Comparison of ENCODE assay signal across 21 mouse cellular contexts in the genomic region with DNA sequence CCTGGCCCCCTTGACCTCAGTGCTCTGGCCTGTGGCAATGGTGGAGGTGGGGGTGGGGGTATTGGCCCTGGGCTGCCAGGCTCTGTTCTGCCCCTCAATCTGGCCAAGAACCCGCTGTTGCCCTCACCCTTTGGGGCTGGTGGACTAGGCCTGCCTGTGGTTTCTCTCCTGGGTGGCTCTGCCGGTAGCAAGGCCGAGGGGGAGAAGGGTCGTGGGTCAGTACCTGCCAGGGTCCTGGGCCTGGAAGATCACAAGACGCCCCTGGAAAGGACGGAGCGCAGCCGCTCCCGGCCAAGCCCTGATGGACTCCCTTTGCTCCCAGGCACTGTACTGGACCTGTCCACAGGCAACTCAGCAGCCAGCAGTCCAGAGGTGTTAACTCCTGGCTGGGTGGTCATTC. TPM values are rescaled to one million over a fixed set of nuclear protein-coding genes. Genes with fewer than 3 reads are reported as not detected.
DNase-seq lines count a peak whose midpoint lies in the region; ATAC-seq and TF ChIP-seq lines count a peak whose summit lies in the region.
"Had no signal": no experiment of that assay in that cellular context is flagged by ENCODE, and none has a peak within 500 bp of the region (broad histone marks: within the 10 kb centered on the region; RNA-seq: fewer than 3 reads in every experiment).

No protein-coding gene starts in this region.

- intact Hi-C loops in heart, postnatal 25 days (cut with DNase I) = no loop called here

- no peak for TF ChIP-seq EP300 in heart, postnatal 0 days (IDR thresholded peaks at IDR 0.05; ENCODE audit: low read depth)
- TF ChIP-seq EP300 in stomach, postnatal 0 days (optimal IDR thresholded peaks at IDR 0.05) = no peak
- no peak for TF ChIP-seq EP300 in liver, postnatal 0 days (IDR thresholded peaks at IDR 0.05; ENCODE audit: low read depth)

- H3K27ac ChIP-seq in heart, postnatal 0 days (ENCODE audit: low read depth) = no peak overlapping the region
- no peak overlapping the region for H3K27ac ChIP-seq in kidney, embryonic 15.5 days
- H3K27ac ChIP-seq in midbrain, embryonic 13.5 days = no peak overlapping the region
- no peak overlapping the region for H3K27ac ChIP-seq in midbrain, embryonic 15.5 days
- no peak overlapping the region for H3K27ac ChIP-seq in stomach, postnatal 0 days (replicated peaks)
- no peak overlapping the region for H3K27ac ChIP-seq in liver, postnatal 0 days (ENCODE audit: low read depth)
- H3K27ac ChIP-seq: embryonic facial prominence, embryonic 13.5 days; gastrocnemius, adult 2 months; heart, adult 2 months; heart, embryonic 13.5 days; hindbrain, postnatal 0 days had no signal

- no peak overlapping the region for H3K9ac ChIP-seq in heart, postnatal 0 days (replicated peaks; ENCODE audit: low read depth, low read length)
- no peak overlapping the region for H3K9ac ChIP-seq in kidney, embryonic 15.5 days
- H3K9ac ChIP-seq in midbrain, embryonic 13.5 days (replicated peaks) = no peak overlapping the region
- no peak overlapping the region for H3K9ac ChIP-seq in midbrain, embryonic 15.5 days
- no peak overlapping the region for H3K9ac ChIP-seq in stomach, postnatal 0 days (ENCODE audit: low read length)
- H3K9ac ChIP-seq in liver, postnatal 0 days (replicated peaks) = no peak overlapping the region
- H3K9ac ChIP-seq: embryonic facial prominence, embryonic 13.5 days; heart, embryonic 13.5 days had no signal

- no peaks in the 10 kb centered on the region for H3K4me1 ChIP-seq in heart, postnatal 0 days (ENCODE audit: control insufficient read depth, insufficient read depth)
- peaks cover 7% of the 10 kb centered on the region for H3K4me1 ChIP-seq in kidney, embryonic 15.5 days
- no peaks in the 10 kb centered on the region for H3K4me1 ChIP-seq in midbrain, embryonic 13.5 days (replicated peaks)
- H3K4me1 ChIP-seq in midbrain, embryonic 15.5 days = no peaks in the 10 kb centered on the region
- no peaks in the 10 kb centered on the region for H3K4me1 ChIP-seq in stomach, postnatal 0 days (replicated peaks; ENCODE audit: control insufficient read depth, insufficient read depth)
- H3K4me1 ChIP-seq in liver, postnatal 0 days (ENCODE audit: insufficient read depth) = no peaks in the 10 kb centered on the region
- H3K4me1 ChIP-seq: embryonic facial prominence, embryonic 13.5 days had no signal

- H3K4me3 ChIP-seq in heart, postnatal 0 days (ENCODE audit: low read depth, low read length) = no peak overlapping the region
- no peak overlapping the region for H3K4me3 ChIP-seq in kidney, embryonic 15.5 days (replicated peaks)
- no peak overlapping the region for H3K4me3 ChIP-seq in midbrain, embryonic 13.5 days (replicated peaks)
- H3K4me3 ChIP-seq in midbrain, embryonic 15.5 days = no peak overlapping the region
- H3K4me3 ChIP-seq in stomach, postnatal 0 days (ENCODE audit: low read depth, low read length) = no peak overlapping the region
- no peak overlapping the region for H3K4me3 ChIP-seq in liver, postnatal 0 days (ENCODE audit: low read depth, low read length)
- H3K4me3 ChIP-seq: embryonic facial prominence, embryonic 13.5 days; gastrocnemius, adult 2 months; heart, adult 2 months; heart, embryonic 13.5 days had no signal

- H3K4me2 ChIP-seq in heart, postnatal 0 days (ENCODE audit: low read depth, low read length) = no peak overlapping the region
- no peak overlapping the region for H3K4me2 ChIP-seq in kidney, embryonic 15.5 days
- no peak overlapping the region for H3K4me2 ChIP-seq in midbrain, embryonic 13.5 days (replicated peaks)
- H3K4me2 ChIP-seq in midbrain, embryonic 15.5 days = no peak overlapping the region
- no peak overlapping the region for H3K4me2 ChIP-seq in stomach, postnatal 0 days (replicated peaks; ENCODE audit: low read depth)
- no peak overlapping the region for H3K4me2 ChIP-seq in liver, postnatal 0 days (ENCODE audit: low read depth, low read length)
- H3K4me2 ChIP-seq: embryonic facial prominence, embryonic 13.5 days; heart, embryonic 13.5 days had no signal

- H3K9me3 ChIP-seq in heart, postnatal 0 days (replicated peaks; ENCODE audit: control insufficient read depth, low read length) = no peaks in the 10 kb centered on the region
- H3K9me3 ChIP-seq in kidney, embryonic 15.5 days (replicated peaks) = no peaks in the 10 kb centered on the region
- H3K9me3 ChIP-seq in midbrain, embryonic 13.5 days = no peaks in the 10 kb centered on the region
- H3K9me3 ChIP-seq in midbrain, embryonic 15.5 days = no peaks in the 10 kb centered on the region
- no peaks in the 10 kb centered on the region for H3K9me3 ChIP-seq in stomach, postnatal 0 days (ENCODE audit: control insufficient read depth, low read length)
- H3K9me3 ChIP-seq in liver, postnatal 0 days (ENCODE audit: low read length) = no peaks in the 10 kb centered on the region
- H3K9me3 ChIP-seq: embryonic facial prominence, embryonic 13.5 days; heart, embryonic 13.5 days had no signal

- no peaks in the 10 kb centered on the region for H3K27me3 ChIP-seq in heart, postnatal 0 days (ENCODE audit: control insufficient read depth, insufficient read depth, low read length)
- no peaks in the 10 kb centered on the region for H3K27me3 ChIP-seq in kidney, embryonic 15.5 days
- no peaks in the 10 kb centered on the region for H3K27me3 ChIP-seq in midbrain, embryonic 13.5 days
- H3K27me3 ChIP-seq in midbrain, embryonic 15.5 days (replicated peaks) = no peaks in the 10 kb centered on the region
- no peaks in the 10 kb centered on the region for H3K27me3 ChIP-seq in stomach, postnatal 0 days (ENCODE audit: control insufficient read depth, insufficient read depth, low read length)
- H3K27me3 ChIP-seq in liver, postnatal 0 days (ENCODE audit: insufficient read depth, low read length) = no peaks in the 10 kb centered on the region
- H3K27me3 ChIP-seq: embryonic facial prominence, embryonic 13.5 days; heart, embryonic 13.5 days had no signal

- H3K36me3 ChIP-seq in heart, postnatal 0 days (replicated peaks; ENCODE audit: control insufficient read depth, insufficient read depth, low read length) = peaks cover 72% of the 10 kb centered on the region
- peaks cover 98% of the 10 kb centered on the region for H3K36me3 ChIP-seq in kidney, embryonic 15.5 days
- peaks cover 92% of the 10 kb centered on the region for H3K36me3 ChIP-seq in midbrain, embryonic 13.5 days
- peaks cover 53% of the 10 kb centered on the region for H3K36me3 ChIP-seq in midbrain, embryonic 15.5 days (replicated peaks)
- H3K36me3 ChIP-seq in stomach, postnatal 0 days (ENCODE audit: control insufficient read depth, insufficient read depth, low read length) = peaks cover 18% of the 10 kb centered on the region
- peaks cover 25% of the 10 kb centered on the region for H3K36me3 ChIP-seq in liver, postnatal 0 days (replicated peaks; ENCODE audit: insufficient read depth, low read length)

- no peak for TF ChIP-seq CTCF in heart, postnatal 0 days (IDR thresholded peaks at IDR 0.05; ENCODE audit: low read depth)
- no peak for TF ChIP-seq CTCF in stomach, postnatal 0 days (IDR thresholded peaks at IDR 0.05; ENCODE audit: low read depth)
- TF ChIP-seq CTCF in liver, postnatal 0 days (IDR thresholded peaks at IDR 0.05; ENCODE audit: low read depth) = no peak

- ATAC-seq in heart, postnatal 0 days (ENCODE audit: insufficient read depth, low read depth) = 0 out of 2 replicates have a peak, but pooled peaks have one; percentile 30
- ATAC-seq in kidney, embryonic 15.5 days (replicated peaks; ENCODE audit: low FRiP score) = peak; percentile 26; the same call in 1 of the 2 replicates
- ATAC-seq in midbrain, embryonic 13.5 days = peak; percentile 18; the same call in 1 of the 2 replicates
- ATAC-seq in midbrain, embryonic 15.5 days (replicated peaks) = no peak
- peak; percentile 24; the same call in 1 of the 2 replicates for ATAC-seq in stomach, postnatal 0 days (ENCODE audit: low FRiP score, low TSS enrichment)
- ATAC-seq in liver, postnatal 0 days = no peak
- ATAC-seq: forebrain, embryonic 14.5 days; hindbrain, postnatal 0 days had no signal

- 85% methylated on average over 9 of the region's 9 CpGs for WGBS in heart, postnatal 0 days
- 90% methylated on average over 9 of the region's 9 CpGs for WGBS in kidney, embryonic 15.5 days
- 97% methylated on average over 9 of the region's 9 CpGs for WGBS in midbrain, embryonic 13.5 days
- WGBS in midbrain, embryonic 15.5 days = 91% methylated on average over 9 of the region's 9 CpGs
- WGBS in stomach, postnatal 0 days = 93% methylated on average over 9 of the region's 9 CpGs
- 95% methylated on average over 9 of the region's 9 CpGs for WGBS in liver, postnatal 0 days (ENCODE audit: insufficient replicate concordance)

- no peak for DNase-seq in heart, postnatal 0 days (ENCODE audit: low spot score)
- no peak for DNase-seq in heart, postnatal 25 days (ENCODE audit: low spot score)
- DNase-seq in kidney, postnatal 25 days = no peak
- DNase-seq in stomach, postnatal 0 days (ENCODE audit: low spot score) = no peak
- no peak for DNase-seq in liver, postnatal 0 days
- DNase-seq: adrenal gland, adult 2 months; adrenal gland, postnatal 25 days; cerebellum, adult 18-20 months; cerebellum, adult 9-11 months; cerebellum, postnatal 36 days; gastrocnemius, adult 2 months; gastrocnemius, postnatal 36 days; heart, adult 2 months; heart, postnatal 10 days had no signal

RNA-seq across cellular contexts. Expression of a gene that starts 11.1 kb away (rescaled TPM):
- total RNA-seq in heart, postnatal 0 days (2014; rRNA removed; ENCODE audit: low replicate concordance) = 23.9 and 74.9 TPM in 2 replicates
- 172 and 184 TPM in 2 replicates for polyA plus RNA-seq in heart, postnatal 0 days (2015; fragmentation: Nextera tagmentation; extraction: Ambion mirVana)
- 100 to 1,000 TPM; 129 to 141 TPM for total RNA-seq in heart, postnatal 25 days (2021)
- 90.1 and 92.6 TPM in 2 replicates for polyA plus RNA-seq in kidney, embryonic 15.5 days (2015; fragmentation: Nextera tagmentation; extraction: Ambion mirVana)
- 153 and 155 TPM in 2 replicates for polyA plus RNA-seq in midbrain, embryonic 13.5 days (2015; fragmentation: Nextera tagmentation; extraction: Ambion mirVana)
- polyA plus RNA-seq in midbrain, embryonic 15.5 days (2015; fragmentation: Nextera tagmentation; extraction: Ambion mirVana) = 139 and 154 TPM in 2 replicates
- 65.4 and 71.9 TPM in 2 replicates for polyA plus RNA-seq in stomach, postnatal 0 days (2015; fragmentation: Nextera tagmentation; extraction: Ambion mirVana)
- polyA plus RNA-seq in liver, postnatal 0 days (2015; fragmentation: Nextera tagmentation; extraction: Ambion mirVana) = 59.7 and 66.3 TPM in 2 replicates

RNA-seq across cellular contexts. Expression of a gene that starts 19.2 kb away (rescaled TPM):
- total RNA-seq in heart, postnatal 0 days (2014; rRNA removed; ENCODE audit: low replicate concordance) = 25.3 and 25.4 TPM in 2 replicates
- 11.2 and 11.8 TPM in 2 replicates for polyA plus RNA-seq in heart, postnatal 0 days (2015; fragmentation: Nextera tagmentation; extraction: Ambion mirVana)
- total RNA-seq in heart, postnatal 25 days (2021) = 10 to 100 TPM; 16.6 to 20.3 TPM
- 41.2 and 43.8 TPM in 2 replicates for polyA plus RNA-seq in kidney, embryonic 15.5 days (2015; fragmentation: Nextera tagmentation; extraction: Ambion mirVana)
- 20.0 and 26.3 TPM in 2 replicates for polyA plus RNA-seq in midbrain, embryonic 13.5 days (2015; fragmentation: Nextera tagmentation; extraction: Ambion mirVana)
- polyA plus RNA-seq in midbrain, embryonic 15.5 days (2015; fragmentation: Nextera tagmentation; extraction: Ambion mirVana) = 12.3 and 17.3 TPM in 2 replicates
- polyA plus RNA-seq in stomach, postnatal 0 days (2015; fragmentation: Nextera tagmentation; extraction: Ambion mirVana) = 11.6 and 11.7 TPM in 2 replicates
- 1.7 and 1.9 TPM in 2 replicates for polyA plus RNA-seq in liver, postnatal 0 days (2015; fragmentation: Nextera tagmentation; extraction: Ambion mirVana)

RNA-seq across cellular contexts. Expression of a gene that starts 26.0 kb away (rescaled TPM):
- total RNA-seq in heart, postnatal 0 days (2014; rRNA removed; ENCODE audit: low replicate concordance) = 38.7 and 64.8 TPM in 2 replicates
- 8.1 and 9.3 TPM in 2 replicates for polyA plus RNA-seq in heart, postnatal 0 days (2015; fragmentation: Nextera tagmentation; extraction: Ambion mirVana)
- 10 to 100 TPM in 1 of 2 experiments, 1 to 10 TPM in 1; 9.8 to 12.0 TPM for total RNA-seq in heart, postnatal 25 days (2021)
- 22.7 and 23.5 TPM in 2 replicates for polyA plus RNA-seq in kidney, embryonic 15.5 days (2015; fragmentation: Nextera tagmentation; extraction: Ambion mirVana)
- polyA plus RNA-seq in midbrain, embryonic 13.5 days (2015; fragmentation: Nextera tagmentation; extraction: Ambion mirVana) = 3.2 and 4.6 TPM in 2 replicates
- 5.2 and 5.8 TPM in 2 replicates for polyA plus RNA-seq in midbrain, embryonic 15.5 days (2015; fragmentation: Nextera tagmentation; extraction: Ambion mirVana)
- 8.8 and 9.6 TPM in 2 replicates for polyA plus RNA-seq in stomach, postnatal 0 days (2015; fragmentation: Nextera tagmentation; extraction: Ambion mirVana)
- polyA plus RNA-seq in liver, postnatal 0 days (2015; fragmentation: Nextera tagmentation; extraction: Ambion mirVana) = 1.6 and 1.9 TPM in 2 replicates

RNA-seq across cellular contexts. Expression of a gene that starts 26.1 kb away (rescaled TPM):
- 99.6 and 102 TPM in 2 replicates for total RNA-seq in heart, postnatal 0 days (2014; rRNA removed; ENCODE audit: low replicate concordance)
- polyA plus RNA-seq in heart, postnatal 0 days (2015; fragmentation: Nextera tagmentation; extraction: Ambion mirVana) = 99.5 and 103 TPM in 2 replicates
- 100 to 1,000 TPM; 149 TPM for total RNA-seq in heart, postnatal 25 days (2021)
- polyA plus RNA-seq in kidney, embryonic 15.5 days (2015; fragmentation: Nextera tagmentation; extraction: Ambion mirVana) = 77.7 and 81.4 TPM in 2 replicates
- polyA plus RNA-seq in midbrain, embryonic 13.5 days (2015; fragmentation: Nextera tagmentation; extraction: Ambion mirVana) = 50.5 and 54.3 TPM in 2 replicates
- 62.1 and 65.5 TPM in 2 replicates for polyA plus RNA-seq in midbrain, embryonic 15.5 days (2015; fragmentation: Nextera tagmentation; extraction: Ambion mirVana)
- polyA plus RNA-seq in stomach, postnatal 0 days (2015; fragmentation: Nextera tagmentation; extraction: Ambion mirVana) = 47.0 and 49.2 TPM in 2 replicates
- polyA plus RNA-seq in liver, postnatal 0 days (2015; fragmentation: Nextera tagmentation; extraction: Ambion mirVana) = 66.0 and 70.5 TPM in 2 replicates

RNA-seq across cellular contexts. Expression of a gene that starts 54.1 kb away (rescaled TPM):
- total RNA-seq in heart, postnatal 0 days (2014; rRNA removed; ENCODE audit: low replicate concordance) = 2.6 and 6.3 TPM in 2 replicates
- polyA plus RNA-seq in heart, postnatal 0 days (2015; fragmentation: Nextera tagmentation; extraction: Ambion mirVana) = 2.9 and 3.4 TPM in 2 replicates
- 1 to 10 TPM; 3.5 to 4.2 TPM for total RNA-seq in heart, postnatal 25 days (2021)
- 24.6 and 25.7 TPM in 2 replicates for polyA plus RNA-seq in kidney, embryonic 15.5 days (2015; fragmentation: Nextera tagmentation; extraction: Ambion mirVana)
- polyA plus RNA-seq in midbrain, embryonic 13.5 days (2015; fragmentation: Nextera tagmentation; extraction: Ambion mirVana) = 10.5 and 11.2 TPM in 2 replicates
- polyA plus RNA-seq in midbrain, embryonic 15.5 days (2015; fragmentation: Nextera tagmentation; extraction: Ambion mirVana) = 8.1 and 8.4 TPM in 2 replicates
- polyA plus RNA-seq in stomach, postnatal 0 days (2015; fragmentation: Nextera tagmentation; extraction: Ambion mirVana) = 8.9 and 10.6 TPM in 2 replicates
- 3.9 and 5.6 TPM in 2 replicates for polyA plus RNA-seq in liver, postnatal 0 days (2015; fragmentation: Nextera tagmentation; extraction: Ambion mirVana)

Comparison
In these comparisons a context has a peak if more than half of its experiments do, and no peak if none do; other contexts are left out.
1. ATAC-seq: peak in heart, postnatal 0 days (single experiment), kidney, embryonic 15.5 days (single experiment), midbrain, embryonic 13.5 days (single experiment) and stomach, postnatal 0 days (single experiment); none in midbrain, embryonic 15.5 days (single experiment) and liver, postnatal 0 days (single experiment).